Mouse (Mus musculus) neural tube, embryonic 14.5 days (tissue): ENCODE measurements around the gene Slc24a5. TPM values are rescaled to one million over a fixed set of nuclear protein-coding genes. Genes with fewer than 3 reads are reported as not detected.
"Not testable (repeated sequence)": the region's sequence is repeated elsewhere in the genome, so short reads cannot be mapped to it uniquely, and the experiment has no call there.

ENCODE experiments used
- ATAC-seq: fragments of 200-750 bp; cut with Nextera tagmentation; 2 replicates; pipeline ENCODE4 v1.8.0; 2017; ENCODE audit warnings: low read depth, mild to moderate bottlenecking, moderate TSS enrichment, moderate library complexity
- H3K27ac ChIP-seq: fragments of 300-500 bp; sonication (generic); 2 replicates; pipeline ENCODE4 v1.5.1; 2014; ENCODE audit warnings: low read depth, mild to moderate bottlenecking, control low read depth, low read length, moderate library complexity, mixed read lengths
- H3K27me3 ChIP-seq: fragments of 300-500 bp; sonication (generic); 2 replicates; pipeline ENCODE4 v1.6.1; 2014; ENCODE audit warnings: low read length; ENCODE audit not compliant: control insufficient read depth, insufficient read depth
- H3K36me3 ChIP-seq: fragments of 300-500 bp; sonication (generic); 2 replicates; pipeline ENCODE4 v1.6.1; 2014; ENCODE audit warnings: low read length, mixed read lengths; ENCODE audit not compliant: control insufficient read depth, insufficient read depth
- H3K4me1 ChIP-seq: fragments of 300-500 bp; sonication (generic); 2 replicates; pipeline ENCODE4 v1.6.1; 2014; ENCODE audit warnings: low read length; ENCODE audit not compliant: control insufficient read depth, insufficient read depth
- H3K4me2 ChIP-seq: fragments of 300-500 bp; sonication (generic); 2 replicates; pipeline ENCODE4 v1.6.1; 2014; ENCODE audit warnings: mild to moderate bottlenecking, low read depth, low read length, control low read depth
- H3K4me3 ChIP-seq: fragments of 300-500 bp; sonication (generic); 2 replicates; pipeline ENCODE4 v1.5.1; 2014; ENCODE audit warnings: low read depth, low read length, control low read depth, mixed read lengths
- H3K9ac ChIP-seq: fragments of 300-500 bp; sonication (generic); replicated peaks from 2 replicates; pipeline ENCODE4 v1.6.1; 2014; ENCODE audit warnings: low read depth, mild to moderate bottlenecking, control low read depth, low read length, mixed read lengths
- H3K9me3 ChIP-seq: fragments of 300-500 bp; sonication (generic); 2 replicates; pipeline ENCODE4 v1.6.1; 2016; ENCODE audit warnings: low read length; ENCODE audit not compliant: control insufficient read depth
- WGBS: fragments of 180-500 bp; shearing (Covaris S2); extraction: QIAGEN DNeasy Blood & Tissue Kit; methylation state at CpG from one replicate; pipeline ENCODE4 v1.1.7; 2014; 5-methylcytosine and 5-hydroxymethylcytosine counted together
- polyA plus RNA-seq: library from polyadenylated mRNA; unstranded; fragments of >200 nt; fragmentation: Nextera tagmentation; extraction: Ambion mirVana; gene quantifications from 2 replicates; pipeline ENCODE4 v1.2.1, GENCODE M21; 2014

Gene Slc24a5
- polyA plus RNA-seq, 1 experiment from 2014 or later = 8.0 TPM

GRCm38 (mm10) chr2:125092123-125092522, 24.2 kb downstream of the Slc24a5 start:
- not testable (repeated sequence) for H3K4me1 ChIP-seq, H3K9me3 ChIP-seq, H3K4me3 ChIP-seq, ATAC-seq, H3K4me2 ChIP-seq, H3K27ac ChIP-seq, H3K9ac ChIP-seq, H3K27me3 ChIP-seq
- 78% methylated on average over 3 of the region's 3 CpGs for WGBS
- peaks cover 26% of the 10 kb centered on the region; the same call in 1 of the 2 replicates for H3K36me3 ChIP-seq

- H3K36me3 ChIP-seq, H3K4me3 ChIP-seq, H3K9me3 ChIP-seq, H3K27ac ChIP-seq, H3K4me2 ChIP-seq, H3K27me3 ChIP-seq, ATAC-seq, H3K9ac ChIP-seq, H3K4me1 ChIP-seq: not testable (repeated sequence)
- WGBS = 98% methylated on average over 13 of the region's 13 CpGs
These were observed 36.6 kb downstream of the Slc24a5 start for GRCm38 (mm10) chr2:125104491-125104890.

- H3K9ac ChIP-seq, H3K4me3 ChIP-seq, ATAC-seq, H3K27me3 ChIP-seq, H3K9me3 ChIP-seq, H3K27ac ChIP-seq, H3K4me2 ChIP-seq, H3K4me1 ChIP-seq: not testable (repeated sequence)
- peaks cover 11% of the 10 kb centered on the region; the same call in 1 of the 2 replicates for H3K36me3 ChIP-seq
- WGBS = 87% methylated on average over 4 of the region's 4 CpGs
These were observed 38.6 kb downstream of the Slc24a5 start for GRCm38 (mm10) chr2:125106536-125106935.

- no peaks in the 10 kb centered on the region for H3K36me3 ChIP-seq
- no peaks in the 10 kb centered on the region for H3K27me3 ChIP-seq
- H3K9me3 ChIP-seq = no peaks in the 10 kb centered on the region
- H3K4me2 ChIP-seq = no peak overlapping the region
- no peak overlapping the region for H3K4me3 ChIP-seq
- no peak overlapping the region for H3K27ac ChIP-seq
- H3K4me1 ChIP-seq = peaks cover 14% of the 10 kb centered on the region
- WGBS = 71% methylated on average over 6 of the region's 6 CpGs
- H3K9ac ChIP-seq = no peak overlapping the region
- ATAC-seq = no peak
These were observed 51.6 kb downstream of the Slc24a5 start for GRCm38 (mm10) chr2:125119381-125120110.

GRCm38 (mm10) chr2:125122288-125122623, 54.3 kb downstream of the Slc24a5 start:
- peaks cover 14% of the 10 kb centered on the region for H3K4me1 ChIP-seq
- ATAC-seq = 0 out of 2 replicates have a peak, but pooled peaks have one; percentile 15
- H3K4me2 ChIP-seq = peak overlapping the region; percentile 64
- H3K9me3 ChIP-seq = no peaks in the 10 kb centered on the region
- peak overlapping the region; percentile 99 for H3K9ac ChIP-seq
- H3K36me3 ChIP-seq = no peaks in the 10 kb centered on the region
- WGBS = 6% methylated on average over 4 of the region's 4 CpGs
- H3K4me3 ChIP-seq = peak overlapping the region; percentile 73
- H3K27me3 ChIP-seq = no peaks in the 10 kb centered on the region
- H3K27ac ChIP-seq = peak overlapping the region; percentile 96

- WGBS = under 1% methylated on average over 28 of the region's 59 CpGs
- H3K9ac ChIP-seq = peak overlapping the region; percentile 99
- H3K9me3 ChIP-seq = no peaks in the 10 kb centered on the region
- H3K36me3 ChIP-seq = no peaks in the 10 kb centered on the region
- H3K27me3 ChIP-seq = no peaks in the 10 kb centered on the region
- peak overlapping the region; percentile 64 for H3K4me2 ChIP-seq
- peak; percentile 79 for ATAC-seq
- H3K27ac ChIP-seq = peak overlapping the region; percentile 96
- peak overlapping the region; percentile 73 for H3K4me3 ChIP-seq
- H3K4me1 ChIP-seq = peaks cover 14% of the 10 kb centered on the region
These were observed 54.9 kb downstream of the Slc24a5 start for GRCm38 (mm10) chr2:125122624-125123476.

- Histone ChIP-seq H3K4me3 (peak within 1 kb of the TSS; percentile 73), H3K36me3 (no peaks in the 10 kb centered on the region), H3K27ac (peak within 1 kb of the TSS; percentile 96), H3K4me2 (peak within 1 kb of the TSS; percentile 64), H3K9me3 (no peaks in the 10 kb centered on the region), H3K4me1 (peaks cover 14% of the 10 kb centered on the region), H3K9ac (peak within 1 kb of the TSS; percentile 99), H3K27me3 (no peaks in the 10 kb centered on the region)
- ATAC-seq = peak; percentile 89
- WGBS = under 1% methylated on average over 37 of the region's 48 CpGs
These were observed 55.5 kb downstream of the Slc24a5 start, which contains the start of gene Myef2 for GRCm38 (mm10) chr2:125123477-125123852. Myef2 (minus strand) TSS chr2:125123661.

- no peak overlapping the region for H3K27ac ChIP-seq
These were observed 57.9 kb downstream of the Slc24a5 start for GRCm38 (mm10) chr2:125125824-125126223.

GRCm38 (mm10) chr2:125126792-125127191, 58.9 kb downstream of the Slc24a5 start:
- 87% methylated on average over 3 of the region's 3 CpGs for WGBS
- H3K36me3 ChIP-seq = no peaks in the 10 kb centered on the region
- no peak for ATAC-seq
- H3K27ac ChIP-seq = no peak overlapping the region
- H3K4me2 ChIP-seq = no peak overlapping the region
- no peak overlapping the region for H3K9ac ChIP-seq
- H3K4me3 ChIP-seq = no peak overlapping the region
- H3K27me3 ChIP-seq = no peaks in the 10 kb centered on the region
- H3K9me3 ChIP-seq = no peaks in the 10 kb centered on the region
- peaks cover 4% of the 10 kb centered on the region for H3K4me1 ChIP-seq

More at GRCm38 (mm10) chr2:125125824-125126223, 57.9 kb downstream of the Slc24a5 start:
- H3K27me3 ChIP-seq = no peaks in the 10 kb centered on the region
- H3K9ac ChIP-seq = no peak overlapping the region
- H3K4me2 ChIP-seq = no peak overlapping the region
- H3K4me1 ChIP-seq = peaks cover 10% of the 10 kb centered on the region
- WGBS = 38% methylated on average over 4 of the region's 4 CpGs
- no peaks in the 10 kb centered on the region for H3K9me3 ChIP-seq
- H3K4me3 ChIP-seq = no peak overlapping the region
- no peak for ATAC-seq
- H3K36me3 ChIP-seq = no peaks in the 10 kb centered on the region
